Mouse (Mus musculus): Measurements from ENCODE around the gene Rhbdd3. TPM values are rescaled to one million over a fixed set of nuclear protein-coding genes. Genes with fewer than 3 reads are reported as not detected.
A peak's percentile ranks its signal among the peaks of the same experiment; 100 is the strongest.

Gene Rhbdd3
- polyA plus RNA-seq, 1 experiment from 2014 or later, result 33.0 TPM

- H3K4me1 ChIP-seq (replicated peaks; ENCODE audit: control insufficient read depth, insufficient read depth, low read length), result peaks cover 6% of the 10 kb centered on the region
- WGBS, result 88% methylated on average over 11 of the region's 11 CpGs
- no peak overlapping the region for H3K4me2 ChIP-seq (ENCODE audit: low read length)
- ATAC-seq, result no peak
- no peaks in the 10 kb centered on the region for H3K27me3 ChIP-seq (replicated peaks; ENCODE audit: control insufficient read depth, insufficient read depth, low read length)
- H3K4me3 ChIP-seq (replicated peaks; ENCODE audit: low read length), result no peak overlapping the region
- no peak overlapping the region for H3K9ac ChIP-seq (replicated peaks; ENCODE audit: low read depth, low read length)
- no peaks in the 10 kb centered on the region for H3K36me3 ChIP-seq (ENCODE audit: control insufficient read depth, insufficient read depth)
- H3K9me3 ChIP-seq (ENCODE audit: control insufficient read depth, low read length), result no peaks in the 10 kb centered on the region
- no peak overlapping the region for H3K27ac ChIP-seq (ENCODE audit: low read length)
Observed at GRCm38 (mm10) chr11:5135914-5136313, 37.2 kb downstream of the Rhbdd3 start.

- 83% methylated on average over 2 of the region's 2 CpGs for WGBS
- H3K9me3 ChIP-seq (ENCODE audit: control insufficient read depth, low read length), result no peaks in the 10 kb centered on the region
- no peak overlapping the region for H3K27ac ChIP-seq (ENCODE audit: low read length)
- no peak overlapping the region for H3K4me3 ChIP-seq (replicated peaks; ENCODE audit: low read length)
- no peak for ATAC-seq
- H3K4me1 ChIP-seq (replicated peaks; ENCODE audit: control insufficient read depth, insufficient read depth, low read length), result peaks cover 8% of the 10 kb centered on the region
- no peaks in the 10 kb centered on the region for H3K36me3 ChIP-seq (ENCODE audit: control insufficient read depth, insufficient read depth)
- no peak overlapping the region for H3K4me2 ChIP-seq (ENCODE audit: low read length)
- no peak overlapping the region for H3K9ac ChIP-seq (replicated peaks; ENCODE audit: low read depth, low read length)
- H3K27me3 ChIP-seq (replicated peaks; ENCODE audit: control insufficient read depth, insufficient read depth, low read length), result no peaks in the 10 kb centered on the region
Observed at GRCm38 (mm10) chr11:5138642-5139041, 39.9 kb downstream of the Rhbdd3 start.

GRCm38 (mm10) chr11:5139372-5139771, 40.6 kb downstream of the Rhbdd3 start:
- no peaks in the 10 kb centered on the region for H3K27me3 ChIP-seq (replicated peaks; ENCODE audit: control insufficient read depth, insufficient read depth, low read length)
- H3K4me2 ChIP-seq (ENCODE audit: low read length), result no peak overlapping the region
- H3K27ac ChIP-seq (ENCODE audit: low read length), result no peak overlapping the region
- 84% methylated on average over 9 of the region's 9 CpGs for WGBS
- H3K4me3 ChIP-seq (replicated peaks; ENCODE audit: low read length), result no peak overlapping the region
- peaks cover 8% of the 10 kb centered on the region for H3K4me1 ChIP-seq (replicated peaks; ENCODE audit: control insufficient read depth, insufficient read depth, low read length)
- ATAC-seq, result no peak
- no peak overlapping the region for H3K9ac ChIP-seq (replicated peaks; ENCODE audit: low read depth, low read length)
- H3K9me3 ChIP-seq (ENCODE audit: control insufficient read depth, low read length), result no peaks in the 10 kb centered on the region
- H3K36me3 ChIP-seq (ENCODE audit: control insufficient read depth, insufficient read depth), result no peaks in the 10 kb centered on the region

- no peak for ATAC-seq
- Histone ChIP-seq H3K27ac (ENCODE audit: low read length) (no peak overlapping the region), H3K4me2 (ENCODE audit: low read length) (no peak overlapping the region), H3K27me3 (replicated peaks; ENCODE audit: control insufficient read depth, insufficient read depth, low read length) (no peaks in the 10 kb centered on the region), H3K4me3 (replicated peaks; ENCODE audit: low read length) (no peak overlapping the region), H3K9ac (replicated peaks; ENCODE audit: low read depth, low read length) (0 out of 2 replicates have a peak overlapping the region, but pooled peaks have one; percentile 3), H3K4me1 (replicated peaks; ENCODE audit: control insufficient read depth, insufficient read depth, low read length) (peaks cover 8% of the 10 kb centered on the region), H3K36me3 (ENCODE audit: control insufficient read depth, insufficient read depth) (no peaks in the 10 kb centered on the region), H3K9me3 (ENCODE audit: control insufficient read depth, low read length) (no peaks in the 10 kb centered on the region)
- WGBS, result 45% methylated on average over 8 of the region's 8 CpGs
Observed at GRCm38 (mm10) chr11:5140619-5141018, 41.9 kb downstream of the Rhbdd3 start.

- H3K9ac ChIP-seq (replicated peaks; ENCODE audit: low read depth, low read length), result no peak overlapping the region
- WGBS, result 92% methylated on average over 5 of the region's 5 CpGs
- H3K9me3 ChIP-seq (ENCODE audit: control insufficient read depth, low read length), result no peaks in the 10 kb centered on the region
- peaks cover 8% of the 10 kb centered on the region for H3K4me1 ChIP-seq (replicated peaks; ENCODE audit: control insufficient read depth, insufficient read depth, low read length)
- H3K36me3 ChIP-seq (ENCODE audit: control insufficient read depth, insufficient read depth), result no peaks in the 10 kb centered on the region
- H3K4me2 ChIP-seq (ENCODE audit: low read length), result no peak overlapping the region
- no peak overlapping the region for H3K27ac ChIP-seq (ENCODE audit: low read length)
- H3K27me3 ChIP-seq (replicated peaks; ENCODE audit: control insufficient read depth, insufficient read depth, low read length), result no peaks in the 10 kb centered on the region
- ATAC-seq, result no peak
- H3K4me3 ChIP-seq (replicated peaks; ENCODE audit: low read length), result no peak overlapping the region
Observed at GRCm38 (mm10) chr11:5141252-5141651, 42.5 kb downstream of the Rhbdd3 start.

- 84% methylated on average over 2 of the region's 2 CpGs for WGBS
Observed at GRCm38 (mm10) chr11:5141965-5142364, 43.2 kb downstream of the Rhbdd3 start.

GRCm38 (mm10) chr11:5145600-5145999, 46.9 kb downstream of the Rhbdd3 start:
- Histone ChIP-seq H3K4me1 (replicated peaks; ENCODE audit: control insufficient read depth, insufficient read depth, low read length) (peaks cover 14% of the 10 kb centered on the region), H3K36me3 (ENCODE audit: control insufficient read depth, insufficient read depth) (no peaks in the 10 kb centered on the region), H3K27ac (ENCODE audit: low read length) (no peak overlapping the region), H3K9ac (replicated peaks; ENCODE audit: low read depth, low read length) (no peak overlapping the region), H3K9me3 (ENCODE audit: control insufficient read depth, low read length) (no peaks in the 10 kb centered on the region), H3K4me3 (replicated peaks; ENCODE audit: low read length) (no peak overlapping the region), H3K27me3 (replicated peaks; ENCODE audit: control insufficient read depth, insufficient read depth, low read length) (no peaks in the 10 kb centered on the region), H3K4me2 (ENCODE audit: low read length) (no peak overlapping the region)
- 91% methylated on average over 3 of the region's 3 CpGs for WGBS
- ATAC-seq, result no peak

More at GRCm38 (mm10) chr11:5141965-5142364, 43.2 kb downstream of the Rhbdd3 start:
- no peak for ATAC-seq
- Histone ChIP-seq H3K4me2 (ENCODE audit: low read length) (no peak overlapping the region), H3K27ac (ENCODE audit: low read length) (no peak overlapping the region), H3K4me1 (replicated peaks; ENCODE audit: control insufficient read depth, insufficient read depth, low read length) (peaks cover 8% of the 10 kb centered on the region), H3K9ac (replicated peaks; ENCODE audit: low read depth, low read length) (no peak overlapping the region), H3K27me3 (replicated peaks; ENCODE audit: control insufficient read depth, insufficient read depth, low read length) (no peaks in the 10 kb centered on the region), H3K4me3 (replicated peaks; ENCODE audit: low read length) (no peak overlapping the region), H3K9me3 (ENCODE audit: control insufficient read depth, low read length) (no peaks in the 10 kb centered on the region), H3K36me3 (ENCODE audit: control insufficient read depth, insufficient read depth) (no peaks in the 10 kb centered on the region)

- H3K27ac ChIP-seq (ENCODE audit: low read length), result no peak overlapping the region
- 16% methylated on average over 7 of the region's 7 CpGs for WGBS
- H3K36me3 ChIP-seq (ENCODE audit: control insufficient read depth, insufficient read depth), result no peaks in the 10 kb centered on the region
- H3K4me3 ChIP-seq (replicated peaks; ENCODE audit: low read length), result no peak overlapping the region
- no peak overlapping the region for H3K9ac ChIP-seq (replicated peaks; ENCODE audit: low read depth, low read length)
- H3K9me3 ChIP-seq (ENCODE audit: control insufficient read depth, low read length), result no peaks in the 10 kb centered on the region
- peaks cover 14% of the 10 kb centered on the region for H3K4me1 ChIP-seq (replicated peaks; ENCODE audit: control insufficient read depth, insufficient read depth, low read length)
- no peak overlapping the region for H3K4me2 ChIP-seq (ENCODE audit: low read length)
- H3K27me3 ChIP-seq (replicated peaks; ENCODE audit: control insufficient read depth, insufficient read depth, low read length), result no peaks in the 10 kb centered on the region
- no peak for ATAC-seq
Observed at GRCm38 (mm10) chr11:5149249-5149648, 50.5 kb downstream of the Rhbdd3 start.

GRCm38 (mm10) chr11:5149955-5150354, 51.2 kb downstream of the Rhbdd3 start:
- no peak overlapping the region for H3K27ac ChIP-seq (ENCODE audit: low read length)
- no peak overlapping the region for H3K4me3 ChIP-seq (replicated peaks; ENCODE audit: low read length)
- H3K9ac ChIP-seq (replicated peaks; ENCODE audit: low read depth, low read length), result no peak overlapping the region
- H3K9me3 ChIP-seq (ENCODE audit: control insufficient read depth, low read length), result no peaks in the 10 kb centered on the region
- WGBS, result 46% methylated on average over 9 of the region's 9 CpGs
- H3K4me2 ChIP-seq (ENCODE audit: low read length), result no peak overlapping the region
- peaks cover 14% of the 10 kb centered on the region for H3K4me1 ChIP-seq (replicated peaks; ENCODE audit: control insufficient read depth, insufficient read depth, low read length)
- no peaks in the 10 kb centered on the region for H3K36me3 ChIP-seq (ENCODE audit: control insufficient read depth, insufficient read depth)
- no peaks in the 10 kb centered on the region for H3K27me3 ChIP-seq (replicated peaks; ENCODE audit: control insufficient read depth, insufficient read depth, low read length)
- peak; percentile 49; the same call in 1 of the 2 replicates for ATAC-seq

Data from forebrain, embryonic 16.5 days (tissue).